Mouse (Mus musculus) ES-E14 (cell line): ENCODE measurements around the gene Col9a2.

ENCODE experiments used
- CHD2 ChIP-seq: IDR thresholded peaks from 2 replicates; pipeline ENCODE4 v1.6.1; 2014; ENCODE audit warnings: mild to moderate bottlenecking, low read depth, low read length, inconsistent platforms
- HCFC1 ChIP-seq: IDR thresholded peaks from 2 replicates; pipeline ENCODE4 v1.6.1; 2012; ENCODE audit warnings: low read length, inconsistent platforms, borderline replicate concordance; ENCODE audit not compliant: insufficient read depth
- MAFK ChIP-seq: IDR thresholded peaks from 2 replicates; pipeline ENCODE4 v1.6.1; 2014; ENCODE audit warnings: mild to moderate bottlenecking, low read depth, low read length, inconsistent platforms; ENCODE audit not compliant: insufficient read depth
- ZNF384 ChIP-seq: IDR thresholded peaks from 2 replicates; pipeline ENCODE4 v1.6.1; 2012; ENCODE audit warnings: low read depth, low read length, inconsistent platforms

DNA sequence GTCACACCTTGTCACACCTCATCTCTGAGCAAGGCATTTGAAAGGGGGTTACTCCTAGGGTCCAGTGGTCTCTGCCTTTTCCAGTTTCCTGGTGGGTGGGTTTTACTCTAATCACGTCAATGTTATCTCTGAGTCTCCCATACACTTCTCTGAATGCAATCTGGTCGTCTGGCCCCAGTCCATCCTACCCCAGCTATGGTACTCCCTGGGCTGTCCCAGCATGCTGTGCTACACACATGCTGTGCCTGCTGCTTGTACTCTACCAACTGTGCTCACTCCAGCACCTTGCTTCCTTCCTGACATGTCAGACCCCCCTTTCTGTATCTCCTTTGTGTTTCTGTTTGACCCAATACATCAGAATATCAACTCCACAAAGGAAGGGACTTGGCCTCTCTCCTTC lies 17.8 kb downstream of the Col9a2 start:
- TF ChIP-seq CHD2 (no peak), HCFC1 (no peak), MAFK (no peak), ZNF384 (no peak)
